Mouse (Mus musculus): ENCODE data around the gene Gbgt1.
A peak's percentile ranks its signal among the peaks of the same experiment; 100 is the strongest.
"Not testable (repeated sequence)": the region's sequence is repeated elsewhere in the genome, so short reads cannot be mapped to it uniquely, and the experiment has no call there.

Gene Gbgt1

DNA sequence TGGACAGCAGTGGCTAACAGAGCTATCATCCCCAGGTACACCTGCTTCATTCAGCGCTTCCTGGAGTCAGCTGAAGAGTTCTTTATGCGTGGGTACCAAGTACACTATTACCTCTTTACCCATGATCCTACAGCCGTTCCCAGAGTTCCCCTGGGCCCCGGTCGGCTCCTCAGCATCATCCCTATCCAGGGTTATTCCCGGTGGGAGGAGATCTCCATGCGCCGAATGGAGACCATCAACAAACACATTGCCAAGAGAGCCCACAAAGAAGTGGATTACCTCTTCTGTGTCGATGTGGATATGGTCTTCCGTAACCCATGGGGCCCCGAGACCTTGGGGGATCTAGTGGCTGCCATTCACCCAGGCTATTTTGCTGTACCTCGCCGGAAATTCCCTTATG is 8.0 kb downstream of the Gbgt1 start:
- DNase-seq = no peak

DNA sequence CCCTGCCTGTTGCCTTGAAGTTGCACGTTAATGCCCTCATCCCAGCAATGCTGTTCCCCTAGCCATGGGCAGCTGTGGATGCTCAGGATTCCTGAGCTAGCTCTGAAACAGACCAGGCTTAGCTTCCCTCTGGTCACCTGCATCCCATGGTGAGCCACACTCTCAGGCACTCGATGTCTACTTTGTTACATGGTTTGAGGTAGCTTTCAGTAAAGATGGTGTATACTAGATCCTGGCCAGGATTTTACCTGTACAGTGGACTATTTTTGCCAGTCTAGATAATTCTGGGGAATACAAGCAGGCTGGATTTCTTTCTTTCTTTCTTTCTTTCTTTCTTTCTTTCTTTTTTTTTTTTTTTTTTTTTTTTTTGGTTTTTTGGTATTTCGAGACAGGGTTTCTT is 9.1 kb downstream of the Gbgt1 start, which contains the start of gene Gm10134:
TSS of gene Gm10134 (plus strand) at position 301 of the 400 bp plus-strand sequence.
- no peak for DNase-seq

DNA sequence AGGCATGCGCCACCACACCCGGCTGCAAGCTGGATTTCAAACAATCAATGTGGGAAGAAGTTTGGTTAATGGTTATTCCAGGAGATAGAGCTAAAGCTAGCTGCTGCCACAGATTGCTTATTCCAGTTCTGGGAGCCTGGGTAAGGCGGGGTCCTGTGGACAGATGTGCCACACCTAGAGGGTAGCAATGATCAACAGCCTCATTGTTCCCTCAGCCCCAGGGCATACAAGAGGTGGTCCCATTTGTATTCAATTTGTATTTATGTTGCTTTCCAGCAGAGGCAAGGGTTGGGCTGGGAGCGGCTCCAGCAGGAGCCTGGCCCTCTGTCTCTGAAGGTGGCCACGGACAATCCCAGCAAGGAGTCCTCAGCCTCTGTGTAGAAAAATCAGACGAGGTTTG is 9.6 kb downstream of the Gbgt1 start:
- DNase-seq = no peak

DNA sequence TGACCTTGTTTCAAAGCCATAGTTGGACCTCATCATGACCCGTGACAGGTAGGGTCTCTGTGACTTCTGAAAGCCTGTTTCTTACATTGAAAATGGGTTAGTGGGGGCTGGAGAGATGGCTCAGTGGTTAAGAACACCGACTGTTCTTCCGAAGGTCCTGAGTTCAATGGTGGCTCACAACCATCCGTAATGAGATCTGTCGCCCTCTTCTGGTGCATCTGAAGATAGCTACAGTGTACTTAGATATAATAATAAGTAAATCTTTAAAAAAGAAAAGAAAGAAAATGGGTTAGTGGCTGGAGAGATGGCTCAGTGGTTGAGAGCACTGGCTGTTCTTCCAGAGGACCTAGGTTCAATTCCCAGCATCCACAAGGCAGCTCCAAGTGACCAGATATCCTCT is 14.9 kb downstream of the Gbgt1 start:
- not testable (repeated sequence) for DNase-seq

DNA sequence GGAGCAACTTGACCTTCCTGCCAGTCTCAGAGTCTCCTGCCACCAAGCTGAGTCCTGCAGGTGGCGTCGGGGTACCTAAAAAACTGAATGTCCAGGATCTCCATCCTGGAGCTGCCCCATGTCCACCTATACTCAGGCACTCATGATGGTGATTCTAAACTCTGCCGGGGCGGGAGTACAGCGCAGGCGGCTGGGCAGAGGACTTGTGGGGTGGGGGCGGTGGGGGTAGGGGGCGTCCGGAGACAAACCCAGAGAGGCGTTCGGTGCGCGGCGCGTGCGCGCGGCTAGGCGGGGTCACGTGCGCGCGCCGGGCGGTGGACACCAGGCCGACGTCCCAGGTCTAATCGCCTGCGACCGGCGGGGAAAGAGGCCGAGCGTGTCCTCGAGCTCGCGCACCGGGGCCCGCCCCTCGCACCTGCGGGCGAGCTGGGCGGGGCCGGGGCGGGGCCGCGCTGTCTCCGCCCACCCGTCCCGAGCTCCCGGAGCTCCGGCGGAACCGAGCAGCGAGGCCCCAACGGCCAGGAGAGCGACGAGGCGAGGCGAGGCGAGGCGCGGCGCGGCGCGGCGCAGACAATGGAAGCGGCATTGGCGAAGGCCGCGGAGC is 16.2 kb downstream of the Gbgt1 start, which contains the start of gene Ralgds:
TSS of gene Ralgds (plus strand) at position 328 of the 604 bp plus-strand sequence.
- DNase-seq = peak; percentile 63

DNA sequence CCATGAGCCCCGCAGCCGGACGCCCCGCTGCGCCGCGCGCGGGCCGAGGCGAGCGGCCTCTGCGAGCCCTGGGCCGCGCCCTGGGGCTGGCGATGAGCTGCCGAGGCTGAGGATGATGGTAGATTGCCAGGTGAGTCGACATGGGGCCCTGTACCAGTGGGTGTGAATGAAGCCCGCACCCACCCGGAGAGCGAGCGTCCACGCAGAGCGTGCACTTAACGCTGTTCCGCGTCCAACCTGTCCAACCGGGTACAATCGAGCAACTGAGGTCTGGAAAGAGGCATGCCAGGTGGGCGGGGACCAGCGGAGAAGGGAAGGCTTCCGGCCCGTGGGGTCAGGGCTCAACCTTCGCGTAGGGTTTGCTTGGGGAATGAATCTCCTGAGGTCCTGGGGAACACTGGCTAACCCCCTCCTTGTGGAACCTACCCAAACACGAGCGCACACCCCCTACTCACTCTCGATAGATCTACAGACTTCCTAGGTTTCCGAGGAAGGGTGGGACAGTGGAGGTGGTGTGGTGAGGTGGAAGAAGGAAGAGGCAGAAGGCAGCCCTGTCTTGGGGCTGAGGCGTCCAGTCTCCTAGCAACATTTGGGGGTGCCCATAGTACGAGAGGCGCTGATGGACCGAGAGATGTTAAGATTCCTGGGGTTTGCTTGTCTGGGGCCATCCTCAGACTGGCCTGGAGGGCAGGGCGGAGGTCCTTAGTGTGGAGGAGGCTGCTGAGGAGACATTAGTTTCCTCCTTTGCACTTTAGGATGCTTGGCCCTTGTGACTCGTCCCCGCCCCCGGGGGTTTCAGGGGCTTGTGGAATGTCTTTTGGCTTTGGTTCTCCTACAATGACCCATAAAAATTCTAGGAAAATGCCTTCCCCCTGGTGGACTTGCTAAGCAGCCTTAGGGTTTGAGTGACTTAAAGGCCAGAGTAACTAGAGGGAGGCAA is 17.0 kb downstream of the Gbgt1 start:
- no peak for DNase-seq

DNA sequence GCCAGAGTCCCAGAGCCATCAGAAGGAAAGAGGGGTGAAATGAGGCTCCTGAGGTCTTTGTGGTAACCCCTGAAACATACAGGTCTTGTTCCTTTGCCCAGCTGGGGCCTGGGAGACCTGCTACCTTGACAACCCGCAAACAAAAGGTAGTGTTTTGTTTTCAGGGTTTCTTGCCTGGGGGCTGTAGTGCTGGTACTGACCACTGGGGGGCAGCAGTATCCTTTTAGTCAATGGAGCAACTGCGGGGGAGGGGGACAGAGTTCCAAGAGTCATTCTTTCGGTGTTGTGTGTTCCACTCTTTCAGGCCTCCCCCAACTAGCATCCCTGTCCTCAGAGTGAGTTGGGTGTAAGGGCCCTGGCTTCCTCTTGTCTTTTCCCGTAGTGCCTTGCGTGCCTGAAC is 17.8 kb downstream of the Gbgt1 start:
- peak; percentile 92 for DNase-seq

DNA sequence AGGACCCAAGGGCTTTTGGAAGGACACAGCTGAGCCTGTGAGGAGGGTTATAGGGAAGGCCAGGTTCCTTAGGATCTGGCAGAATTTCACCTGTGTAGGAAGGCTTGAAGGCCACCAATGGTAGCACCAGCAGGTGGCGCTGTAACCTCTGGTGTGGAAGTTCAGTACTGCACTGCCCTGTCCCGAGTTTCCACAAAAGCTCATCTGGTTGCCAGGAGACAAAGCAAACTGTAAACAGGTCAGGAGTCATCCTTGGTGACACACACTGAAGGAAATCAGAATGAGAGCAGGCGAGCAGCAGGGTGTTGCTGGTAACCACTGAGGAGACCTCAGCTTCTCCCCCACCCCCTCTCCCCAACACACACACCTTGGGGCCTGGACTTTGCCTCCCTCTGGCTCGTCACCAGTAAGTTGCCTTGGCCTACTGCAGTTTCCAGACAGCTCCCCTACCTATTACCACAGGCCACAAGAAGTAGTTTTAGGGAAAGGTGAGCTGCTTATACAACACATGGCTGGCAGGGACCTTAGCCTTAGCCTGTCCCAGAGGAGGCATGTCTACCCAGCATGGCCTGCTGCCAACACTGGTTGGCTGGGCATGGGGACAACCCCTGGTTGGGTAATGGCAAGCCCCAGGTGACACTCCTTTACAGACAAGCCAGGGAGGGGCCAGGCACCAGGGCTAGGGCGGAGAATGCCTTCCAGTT is 20.7 kb downstream of the Gbgt1 start:
- DNase-seq = peak; percentile 92

DNA sequence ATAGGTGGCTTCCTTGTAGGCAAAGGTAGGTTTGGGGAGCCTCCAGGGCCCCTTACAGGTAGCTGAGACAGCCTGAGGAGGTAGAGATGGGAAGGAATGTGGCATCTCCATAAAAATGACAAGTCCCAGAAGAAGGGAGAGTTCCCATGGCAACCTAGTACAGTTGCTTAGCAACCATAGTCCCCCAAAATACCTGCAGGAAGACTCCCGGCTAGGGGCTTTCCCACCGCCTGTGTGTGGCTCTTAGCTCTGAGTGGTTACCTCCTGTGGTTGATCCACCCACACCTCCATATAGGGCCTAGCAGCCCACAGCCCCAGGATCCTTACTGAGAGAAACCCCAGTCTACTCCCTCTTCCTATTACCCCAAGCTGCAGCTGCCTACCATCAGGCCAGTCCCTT is 21.5 kb downstream of the Gbgt1 start:
- DNase-seq = no peak

DNA sequence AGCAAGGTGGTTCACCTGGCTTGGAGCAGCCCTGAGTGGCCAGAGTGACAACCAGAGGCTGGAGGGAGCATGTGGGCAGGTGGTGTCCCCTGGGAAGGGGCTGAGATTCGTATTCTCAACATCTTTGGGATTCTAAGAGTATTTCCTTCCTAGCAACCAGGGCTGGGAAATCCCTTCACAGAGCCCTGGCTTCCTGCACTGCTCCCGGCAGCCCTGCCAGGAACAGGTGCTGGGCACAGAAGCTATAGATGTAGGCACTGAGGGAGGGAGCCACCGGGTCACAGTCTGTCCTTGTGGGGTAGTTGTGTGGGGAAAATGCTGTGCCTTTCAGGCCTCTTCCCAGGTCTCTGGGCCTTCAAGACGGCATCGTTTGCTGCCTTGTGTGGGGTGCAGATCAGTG is 23.9 kb downstream of the Gbgt1 start:
- no peak for DNase-seq

DNA sequence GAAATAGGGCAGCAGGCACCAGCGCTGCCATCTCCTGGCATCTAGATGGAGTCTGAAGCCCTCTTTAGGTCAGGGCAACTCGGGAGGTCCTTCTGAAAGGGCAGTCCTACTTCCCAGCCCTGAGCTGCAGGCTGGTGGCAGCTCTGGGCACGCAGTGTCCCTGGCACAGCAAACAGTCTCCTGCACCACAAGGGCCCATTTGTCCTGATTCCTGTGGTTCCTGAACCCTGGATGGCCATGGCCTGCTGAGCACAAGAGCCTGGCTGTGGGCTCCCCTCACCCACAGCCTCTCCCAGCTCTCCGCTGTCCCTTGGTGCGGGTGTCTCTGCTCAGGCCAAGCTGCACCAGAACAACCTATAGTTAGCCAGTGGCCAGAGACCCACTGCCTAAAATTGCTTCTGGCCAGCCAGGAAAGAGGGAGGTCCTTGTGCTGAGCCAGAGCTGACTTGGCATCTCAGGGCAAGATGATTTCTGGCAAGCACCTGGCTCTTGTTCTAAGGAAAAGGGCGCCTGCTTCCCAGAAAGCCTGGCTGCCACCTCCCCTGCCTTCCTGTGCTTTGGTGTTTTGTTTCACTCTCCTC is 25.0 kb downstream of the Gbgt1 start:
- no peak for DNase-seq

DNA sequence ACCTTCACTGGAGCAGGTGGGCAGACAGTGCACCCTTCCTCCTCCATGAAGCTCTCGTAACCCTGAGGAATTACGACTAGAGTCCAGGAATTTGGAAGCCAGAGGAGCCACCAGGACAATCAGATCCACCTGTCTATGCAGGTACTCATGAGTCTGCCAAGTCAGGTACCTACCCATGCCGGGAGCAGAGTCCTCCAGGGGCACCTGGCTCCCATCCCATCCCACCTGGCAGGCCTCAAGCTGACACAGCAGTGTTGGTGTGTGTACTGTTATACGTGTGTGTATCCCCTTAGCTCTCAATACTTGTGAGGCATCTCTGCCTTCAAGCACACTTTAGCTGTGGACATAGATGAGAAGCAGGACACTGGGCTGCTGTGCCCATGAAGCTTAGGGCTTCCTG is 25.5 kb downstream of the Gbgt1 start:
- no peak for DNase-seq

DNA sequence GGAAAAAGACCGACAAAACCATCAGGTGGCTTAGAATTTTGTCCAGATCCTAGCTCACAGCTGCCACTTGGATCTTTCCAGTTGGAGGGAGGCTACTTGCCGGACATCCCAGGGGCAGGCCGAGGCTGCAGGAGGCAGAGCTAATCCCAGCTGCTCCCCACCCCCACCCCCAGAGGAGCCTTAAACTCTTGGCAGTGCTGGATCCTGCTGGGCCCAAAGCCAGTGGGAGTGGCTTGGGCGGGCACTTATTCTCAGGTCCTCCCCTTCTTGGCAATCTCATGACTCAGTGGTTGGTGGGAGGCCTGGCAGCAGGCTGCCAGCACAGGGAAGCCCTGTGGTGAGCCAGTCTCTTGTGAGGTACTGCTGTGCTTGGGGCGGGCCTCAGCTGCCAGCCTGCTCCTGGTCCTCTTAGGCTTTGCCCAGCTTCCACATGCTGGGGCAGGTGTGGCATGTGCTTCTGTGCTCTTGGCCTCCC is 27.0 kb downstream of the Gbgt1 start:
- DNase-seq = peak; percentile 91

DNA sequence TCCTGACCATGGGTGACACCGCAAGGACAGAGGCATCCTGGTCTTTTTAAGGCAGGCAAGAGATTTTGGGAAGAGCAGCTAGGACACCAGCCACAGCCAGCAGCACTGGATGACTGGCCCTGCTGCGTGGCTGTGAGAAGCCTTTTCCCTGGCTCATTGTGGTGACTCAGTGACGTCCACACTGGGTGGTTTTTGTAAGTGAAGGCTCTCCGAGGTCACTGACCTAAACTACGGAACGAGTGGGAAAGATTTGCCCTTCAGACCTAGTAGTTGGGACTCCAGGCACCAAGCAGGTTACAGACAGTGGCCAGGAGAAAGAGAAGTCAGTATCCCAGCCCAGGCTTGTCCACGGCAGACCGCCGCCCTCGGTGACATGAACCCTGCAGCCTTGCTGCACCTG is 27.7 kb downstream of the Gbgt1 start:
- no peak for DNase-seq

DNA sequence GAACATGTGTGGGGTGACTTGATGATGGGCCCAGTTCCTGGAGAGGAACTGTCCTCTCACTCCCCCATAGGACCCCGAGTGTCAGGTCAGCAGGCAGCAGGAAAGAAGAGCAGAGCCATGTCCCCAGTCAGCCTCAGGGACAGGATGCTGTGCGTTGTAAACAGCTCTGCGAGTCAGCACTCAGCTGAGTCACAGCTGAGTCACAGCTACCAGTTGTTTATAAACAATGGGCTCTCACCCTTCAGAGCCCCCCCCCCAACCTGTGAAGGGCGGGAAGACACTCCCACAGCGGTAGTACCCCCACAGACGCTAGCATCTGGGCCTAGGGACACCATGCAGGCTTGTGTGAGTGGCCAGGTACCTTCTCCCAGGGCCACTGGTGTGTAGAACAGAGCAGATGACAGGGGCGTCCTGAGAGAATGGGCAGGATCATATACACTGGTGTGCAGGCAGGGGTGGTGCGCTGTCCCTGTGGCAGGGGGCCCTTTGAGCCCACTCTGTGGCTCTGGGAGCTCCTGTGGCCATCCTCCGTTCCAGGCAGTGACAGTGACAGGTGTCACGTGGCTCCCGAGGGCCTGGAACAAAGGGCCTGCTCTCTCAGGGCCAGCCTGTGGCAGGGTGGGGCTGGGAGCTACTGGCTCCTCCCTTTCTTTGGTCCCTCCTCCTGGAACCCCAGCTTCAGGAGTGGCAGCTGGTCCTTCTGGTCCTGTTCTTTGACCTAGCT is 28.7 kb downstream of the Gbgt1 start:
- peak; percentile 77 for DNase-seq

DNA sequence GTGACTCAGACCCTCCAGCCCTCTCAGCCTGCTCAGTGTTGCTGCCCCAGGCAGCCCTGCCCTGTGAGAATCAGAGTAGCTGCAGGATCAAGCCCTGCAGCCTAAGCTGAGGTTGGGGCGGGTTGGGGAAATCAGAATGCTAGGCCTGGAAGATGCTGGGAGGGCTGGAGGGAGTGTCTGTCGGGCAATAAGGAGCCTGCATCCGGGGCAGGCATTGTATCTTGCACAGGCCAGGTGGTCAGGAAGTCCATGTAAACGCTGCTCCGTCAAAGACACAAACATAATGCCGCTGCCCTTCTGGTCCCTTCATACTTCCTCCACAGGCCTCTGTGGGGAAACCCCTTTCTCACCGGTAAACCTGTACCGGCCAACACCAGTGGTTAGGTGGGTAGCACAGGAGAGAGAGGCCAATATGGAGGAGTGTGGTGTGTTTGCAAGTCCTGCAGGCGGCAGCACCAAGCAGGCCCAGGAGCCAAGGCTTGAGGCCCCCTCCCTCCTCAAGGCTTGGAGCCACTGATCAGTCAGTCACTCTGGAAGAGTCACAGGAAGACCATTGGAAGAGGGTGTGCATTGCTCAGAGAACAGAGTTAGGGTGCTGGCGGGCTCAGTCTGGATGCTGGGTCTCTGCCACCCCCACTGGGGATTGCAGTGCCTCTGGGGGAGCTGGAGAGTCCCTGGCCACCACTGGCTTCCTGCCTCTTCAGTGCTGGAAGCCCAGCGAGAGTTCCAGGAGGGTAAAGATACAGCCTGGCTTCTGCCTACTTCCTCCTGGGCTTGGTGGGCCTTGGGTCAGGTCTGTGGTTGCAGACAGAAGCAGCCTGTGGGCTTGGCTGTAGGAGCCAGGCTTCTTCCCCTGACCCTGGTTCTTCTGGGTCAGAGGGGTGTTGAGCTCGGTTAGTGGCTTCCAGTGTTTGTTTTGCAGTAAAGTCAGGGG is 29.5 kb downstream of the Gbgt1 start:
- DNase-seq = no peak

DNA sequence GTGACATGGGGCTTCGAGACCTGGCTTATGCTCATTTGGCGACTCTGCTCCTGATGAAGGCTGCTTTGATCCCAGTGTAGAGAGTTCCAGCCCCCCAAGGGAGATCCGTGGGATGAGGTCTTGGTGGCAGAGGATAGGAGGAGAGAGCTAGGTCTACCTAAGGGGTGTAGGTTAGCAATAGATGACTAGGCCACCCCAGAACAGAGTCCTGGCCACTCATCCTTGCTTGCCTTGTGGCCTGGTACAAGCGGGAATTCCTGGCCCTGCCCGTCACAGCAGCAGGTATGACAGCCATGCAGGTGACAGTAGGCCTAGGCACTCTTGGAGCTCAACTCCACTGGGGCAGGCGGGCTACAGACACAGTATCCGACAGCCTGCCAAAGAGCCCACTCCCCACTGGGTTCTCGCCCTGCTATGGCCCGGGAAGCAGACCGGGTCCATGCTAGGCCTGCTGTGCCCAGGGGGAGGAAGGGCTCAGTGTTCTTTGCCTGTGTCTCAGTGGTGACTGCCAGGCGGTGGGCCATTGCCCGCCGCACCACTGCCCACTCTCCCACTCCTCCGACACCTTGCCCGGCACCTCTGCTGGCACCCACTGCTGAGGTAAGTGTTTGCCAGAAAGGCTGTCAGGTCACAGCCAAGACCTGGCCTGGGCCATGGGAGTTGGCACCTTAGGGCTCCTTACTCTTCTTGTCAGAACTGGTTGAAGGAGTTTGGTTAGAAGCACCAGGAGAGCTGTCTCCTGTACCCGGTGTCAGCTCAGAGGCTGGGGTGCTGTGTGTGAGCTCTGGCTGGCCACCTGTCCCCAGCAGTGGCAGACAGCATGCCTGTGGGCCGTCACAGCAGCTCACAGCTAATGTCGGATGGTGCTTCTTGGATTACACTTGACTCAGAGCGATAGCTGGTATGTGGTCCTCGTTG is 31.0 kb downstream of the Gbgt1 start:
- DNase-seq = no peak

DNA sequence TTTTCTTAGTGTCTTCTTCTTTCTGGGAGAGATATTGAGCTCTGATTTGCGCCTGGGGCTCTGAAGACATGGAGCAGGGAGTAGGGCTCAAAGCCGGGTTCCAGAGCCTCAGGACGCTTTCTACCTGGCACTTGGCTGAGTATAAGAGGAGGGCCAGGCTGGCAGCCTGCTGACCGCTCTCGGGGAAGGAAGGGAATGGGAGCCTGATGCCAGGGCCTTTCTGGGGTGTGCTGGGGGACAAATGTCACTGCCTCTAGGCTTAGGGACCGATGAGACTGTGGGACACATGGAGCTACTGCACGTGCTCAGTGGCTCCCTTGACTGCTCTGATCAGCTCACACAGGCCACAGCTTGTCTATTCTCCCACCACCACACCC is 31.7 kb downstream of the Gbgt1 start:
- DNase-seq = no peak

DNA sequence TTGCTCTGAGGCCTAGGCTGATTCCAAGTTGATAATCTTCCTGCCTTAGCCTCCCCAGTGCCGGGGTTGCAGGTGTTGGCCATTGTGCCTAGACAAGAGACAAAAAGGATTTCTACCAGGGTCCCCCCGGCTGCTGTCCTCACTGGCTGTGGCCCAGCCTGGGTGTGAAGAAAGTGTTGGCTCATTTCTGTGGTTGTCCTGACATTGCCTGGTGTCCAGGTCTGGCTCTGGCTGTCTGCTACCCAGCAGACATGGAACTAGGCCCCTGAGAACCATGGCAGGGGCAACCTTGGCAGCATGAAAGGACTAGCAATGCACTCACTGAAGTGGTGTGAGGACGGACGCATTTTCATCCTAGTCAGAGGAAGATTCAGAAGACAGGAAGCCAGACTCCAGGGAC is 33.2 kb downstream of the Gbgt1 start:
- no peak for DNase-seq

DNA sequence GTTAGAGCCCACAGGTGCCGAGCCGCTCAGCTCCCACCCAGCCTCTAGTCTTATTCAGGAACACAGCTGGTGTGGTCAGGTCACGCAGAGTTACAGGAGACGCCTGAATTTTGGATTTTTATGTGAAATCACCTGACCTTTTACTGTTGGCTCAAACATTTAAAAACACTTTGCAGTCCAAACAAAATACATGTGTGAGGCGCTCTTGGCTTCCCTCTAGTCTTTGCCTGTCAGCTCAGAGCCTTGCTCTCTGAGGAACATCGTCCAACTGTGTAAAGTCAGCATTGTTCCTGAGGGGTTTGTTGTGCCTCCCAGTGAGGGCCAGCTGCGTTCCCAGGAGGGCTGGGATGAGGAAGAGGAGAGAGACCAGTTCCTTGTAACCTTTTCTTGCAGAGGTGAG is 33.6 kb downstream of the Gbgt1 start:
- no peak for DNase-seq

Measured in lung, postnatal 14 days (tissue).